Mouse (Mus musculus): ENCODE data around the gene Unc93a.
"Not testable (repeated sequence)": the region's sequence is repeated elsewhere in the genome, so short reads cannot be mapped to it uniquely, and the experiment has no call there.

Gene Unc93a

DNA sequence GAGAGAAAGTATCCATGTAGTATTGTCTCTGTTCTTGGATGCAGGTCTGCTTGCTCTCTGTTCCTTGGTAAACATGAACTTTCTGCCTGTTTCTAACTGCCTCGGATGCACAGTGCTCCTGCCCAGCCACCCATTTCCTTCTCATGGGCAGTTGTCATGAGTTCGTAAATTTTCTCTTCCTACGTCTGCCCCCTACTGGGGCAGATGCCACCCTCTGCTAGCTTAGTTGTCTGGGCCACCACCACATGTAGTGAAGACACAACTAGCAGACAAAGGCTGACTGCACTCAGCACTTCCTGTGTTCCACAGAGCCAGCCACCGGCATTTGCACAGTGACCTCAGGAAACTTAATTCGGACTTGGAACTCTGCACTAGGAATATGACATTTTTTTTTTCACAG, 62.4 kb downstream of the Unc93a start:
- not testable (repeated sequence) for DNase-seq (ENCODE audit: inconsistent ontology term)

DNA sequence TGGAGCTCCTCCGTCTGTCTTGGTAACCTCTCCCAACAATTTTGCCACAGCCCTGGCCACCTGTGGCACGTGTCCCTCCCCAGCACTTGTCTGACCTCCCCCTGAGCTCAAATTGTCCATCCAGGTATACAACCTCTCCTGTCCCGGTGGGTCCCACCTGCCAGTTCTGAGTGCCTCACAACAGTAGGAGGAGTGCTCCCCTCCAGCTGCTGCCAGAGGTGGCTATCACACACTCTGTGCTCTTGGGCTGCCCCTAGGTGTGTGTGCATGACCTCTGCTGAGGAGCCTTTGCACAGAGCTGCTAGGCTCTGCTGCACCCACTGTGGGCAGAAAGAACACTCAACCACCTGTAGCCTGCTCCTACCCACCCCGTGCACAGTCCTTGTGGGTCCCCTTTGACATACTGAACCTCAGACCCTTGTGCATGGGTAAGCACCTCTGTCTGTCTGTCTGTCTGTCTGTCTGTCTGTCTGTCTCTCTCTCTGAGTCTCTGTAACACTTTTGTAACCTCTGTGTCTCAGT, 63.7 kb downstream of the Unc93a start:
- DNase-seq (ENCODE audit: inconsistent ontology term) = not testable (repeated sequence)

DNA sequence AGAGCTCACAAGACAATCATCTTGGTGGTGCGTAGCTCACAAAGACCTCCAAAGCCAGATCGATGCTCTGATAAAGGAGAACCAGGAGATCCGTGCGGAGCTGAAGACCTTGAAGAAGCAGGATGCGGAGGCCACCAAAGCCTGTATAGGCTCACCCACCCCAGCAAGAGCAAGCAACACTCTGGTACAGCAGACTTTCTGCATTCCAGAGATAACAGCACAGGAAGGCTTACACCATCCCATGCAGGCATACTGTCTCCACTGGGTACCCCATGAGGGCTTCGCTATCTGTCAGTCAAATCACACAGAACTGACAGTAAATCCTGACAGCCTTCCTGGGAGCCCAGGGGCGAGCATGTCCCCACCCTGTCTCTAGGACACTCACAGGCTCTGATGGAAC, 68.7 kb downstream of the Unc93a start:
- not testable (repeated sequence) for DNase-seq (ENCODE audit: inconsistent ontology term)

DNA sequence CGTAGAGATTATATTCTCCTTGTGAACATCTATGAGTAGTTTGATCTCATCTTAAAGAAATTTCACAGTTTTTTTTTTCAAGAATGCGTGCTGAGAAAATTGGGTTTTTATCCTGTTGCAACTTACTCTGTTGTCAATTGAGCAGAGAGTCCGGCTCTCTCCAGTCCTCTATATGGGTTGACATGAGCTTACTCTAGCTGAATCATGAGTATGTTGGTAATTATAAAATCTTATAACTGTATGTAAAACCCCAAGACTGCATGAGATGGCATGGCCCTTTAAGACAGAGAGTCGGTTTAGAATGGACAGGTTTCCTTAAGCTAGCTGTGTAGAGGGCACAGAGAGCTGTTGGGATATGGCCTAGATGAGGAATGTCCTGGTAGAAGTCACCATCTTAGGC, 70.8 kb downstream of the Unc93a start, which contains the start of gene Tcp10b:
Gene Tcp10b, plus strand, starts transcription at position 301 of the 400 bp plus-strand sequence.
- not testable (repeated sequence) for DNase-seq (ENCODE audit: inconsistent ontology term)
